Mouse (Mus musculus): ENCODE measurements around the gene Psen1. TPM values are rescaled to one million over a fixed set of nuclear protein-coding genes. Genes with fewer than 3 reads are reported as not detected.
A peak's percentile ranks its signal among the peaks of the same experiment; 100 is the strongest.

The Psen1 gene
- polyA plus RNA-seq (2014; fragmentation: Nextera tagmentation; extraction: Ambion mirVana) = 68.0 and 71.2 TPM in 2 replicates

GRCm38 (mm10) chr12:83687934-83688315 is at the start of gene Psen1:
TSS of gene Psen1 (plus strand) at chr12:83688152.
- Histone ChIP-seq H3K4me1 (ENCODE audit: control insufficient read depth, insufficient read depth, low read length) (peaks cover 4% of the 10 kb centered on the region), H3K27ac (replicated peaks; ENCODE audit: low read depth, low read length) (peak within 1 kb of the TSS; percentile 74; the same call in 1 of the 2 replicates), H3K9ac (ENCODE audit: low read length) (peak within 1 kb of the TSS; percentile 67), H3K27me3 (ENCODE audit: control insufficient read depth, insufficient read depth, low read length) (no peaks in the 10 kb centered on the region), H3K4me3 (ENCODE audit: low read depth, low read length) (peak within 1 kb of the TSS; percentile 61), H3K4me2 (ENCODE audit: low read depth, severe bottlenecking) (peak within 1 kb of the TSS; percentile 69), H3K9me3 (ENCODE audit: control insufficient read depth, low read length) (no peaks in the 10 kb centered on the region), H3K36me3 (ENCODE audit: control insufficient read depth, insufficient read depth, low read length) (no peaks in the 10 kb centered on the region; the same call in 1 of the 2 replicates)
- DNase-seq (ENCODE audit: low spot score) = peak; percentile 97
- peak; percentile 97 for ATAC-seq (ENCODE audit: insufficient number of reproducible peaks, low FRiP score, low TSS enrichment, low read depth)
- 0% methylated on average over 38 of the region's 38 CpGs for WGBS

- 99% methylated on average over 2 of the region's 2 CpGs for WGBS
- no peak overlapping the region for H3K27ac ChIP-seq (replicated peaks; ENCODE audit: low read depth, low read length)
- H3K27me3 ChIP-seq (ENCODE audit: control insufficient read depth, insufficient read depth, low read length) = no peaks in the 10 kb centered on the region
- H3K9me3 ChIP-seq (ENCODE audit: control insufficient read depth, low read length) = no peaks in the 10 kb centered on the region
- no peak overlapping the region for H3K9ac ChIP-seq (ENCODE audit: low read length)
- DNase-seq (ENCODE audit: low spot score) (no peak), ATAC-seq (ENCODE audit: insufficient number of reproducible peaks, low FRiP score, low TSS enrichment, low read depth) (no peak)
- peaks cover 16% of the 10 kb centered on the region for H3K36me3 ChIP-seq (ENCODE audit: control insufficient read depth, insufficient read depth, low read length)
- H3K4me2 ChIP-seq (ENCODE audit: low read depth, severe bottlenecking) = no peak overlapping the region
- no peaks in the 10 kb centered on the region for H3K4me1 ChIP-seq (ENCODE audit: control insufficient read depth, insufficient read depth, low read length)
- no peak overlapping the region for H3K4me3 ChIP-seq (ENCODE audit: low read depth, low read length)
Observed at GRCm38 (mm10) chr12:83641233-83641632, 46.7 kb upstream of the Psen1 start.

- Histone ChIP-seq H3K36me3 (ENCODE audit: control insufficient read depth, insufficient read depth, low read length) (peaks cover 13% of the 10 kb centered on the region), H3K27me3 (ENCODE audit: control insufficient read depth, insufficient read depth, low read length) (no peaks in the 10 kb centered on the region), H3K4me1 (ENCODE audit: control insufficient read depth, insufficient read depth, low read length) (no peaks in the 10 kb centered on the region), H3K4me3 (ENCODE audit: low read depth, low read length) (no peak overlapping the region), H3K4me2 (ENCODE audit: low read depth, severe bottlenecking) (no peak overlapping the region), H3K27ac (replicated peaks; ENCODE audit: low read depth, low read length) (no peak overlapping the region), H3K9me3 (ENCODE audit: control insufficient read depth, low read length) (no peaks in the 10 kb centered on the region), H3K9ac (ENCODE audit: low read length) (no peak overlapping the region)
- WGBS = 94% methylated on average over 1 of the region's 1 CpGs
- no peak for ATAC-seq (ENCODE audit: insufficient number of reproducible peaks, low FRiP score, low TSS enrichment, low read depth)
- no peak for DNase-seq (ENCODE audit: low spot score)
Observed at GRCm38 (mm10) chr12:83643116-83643515, 44.8 kb upstream of the Psen1 start.

- Histone ChIP-seq H3K9ac (ENCODE audit: low read length) (no peak overlapping the region), H3K9me3 (ENCODE audit: control insufficient read depth, low read length) (no peaks in the 10 kb centered on the region), H3K27me3 (ENCODE audit: control insufficient read depth, insufficient read depth, low read length) (no peaks in the 10 kb centered on the region), H3K4me3 (ENCODE audit: low read depth, low read length) (no peak overlapping the region), H3K36me3 (ENCODE audit: control insufficient read depth, insufficient read depth, low read length) (peaks cover 14% of the 10 kb centered on the region), H3K4me1 (ENCODE audit: control insufficient read depth, insufficient read depth, low read length) (no peaks in the 10 kb centered on the region), H3K27ac (replicated peaks; ENCODE audit: low read depth, low read length) (no peak overlapping the region), H3K4me2 (ENCODE audit: low read depth, severe bottlenecking) (no peak overlapping the region)
- ATAC-seq (ENCODE audit: insufficient number of reproducible peaks, low FRiP score, low TSS enrichment, low read depth) = no peak
- WGBS = 94% methylated on average over 3 of the region's 3 CpGs
- no peak for DNase-seq (ENCODE audit: low spot score)
Observed at GRCm38 (mm10) chr12:83650346-83650745, 37.6 kb upstream of the Psen1 start.

- H3K4me2 ChIP-seq (ENCODE audit: low read depth, severe bottlenecking) = no peak overlapping the region
- H3K4me1 ChIP-seq (ENCODE audit: control insufficient read depth, insufficient read depth, low read length) = no peaks in the 10 kb centered on the region
- DNase-seq (ENCODE audit: low spot score) (no peak), ATAC-seq (ENCODE audit: insufficient number of reproducible peaks, low FRiP score, low TSS enrichment, low read depth) (no peak)
- H3K9me3 ChIP-seq (ENCODE audit: control insufficient read depth, low read length) = no peaks in the 10 kb centered on the region
- H3K27ac ChIP-seq (replicated peaks; ENCODE audit: low read depth, low read length) = no peak overlapping the region
- no peak overlapping the region for H3K4me3 ChIP-seq (ENCODE audit: low read depth, low read length)
- peaks cover 13% of the 10 kb centered on the region; the same call in 1 of the 2 replicates for H3K36me3 ChIP-seq (ENCODE audit: control insufficient read depth, insufficient read depth, low read length)
- H3K27me3 ChIP-seq (ENCODE audit: control insufficient read depth, insufficient read depth, low read length) = no peaks in the 10 kb centered on the region
- H3K9ac ChIP-seq (ENCODE audit: low read length) = no peak overlapping the region
Observed at GRCm38 (mm10) chr12:83651414-83651813, 36.5 kb upstream of the Psen1 start.

GRCm38 (mm10) chr12:83685466-83685865 is 2.5 kb upstream of the Psen1 start:
- H3K4me3 ChIP-seq (ENCODE audit: low read depth, low read length) = no peak overlapping the region
- WGBS = 95% methylated on average over 1 of the region's 1 CpGs
- peaks cover 3% of the 10 kb centered on the region for H3K36me3 ChIP-seq (ENCODE audit: control insufficient read depth, insufficient read depth, low read length)
- H3K4me2 ChIP-seq (ENCODE audit: low read depth, severe bottlenecking) = no peak overlapping the region
- H3K4me1 ChIP-seq (ENCODE audit: control insufficient read depth, insufficient read depth, low read length) = peaks cover 4% of the 10 kb centered on the region
- no peak overlapping the region for H3K27ac ChIP-seq (replicated peaks; ENCODE audit: low read depth, low read length)
- no peak for DNase-seq (ENCODE audit: low spot score)
- no peak for ATAC-seq (ENCODE audit: insufficient number of reproducible peaks, low FRiP score, low TSS enrichment, low read depth)
- H3K27me3 ChIP-seq (ENCODE audit: control insufficient read depth, insufficient read depth, low read length) = no peaks in the 10 kb centered on the region
- no peak overlapping the region for H3K9ac ChIP-seq (ENCODE audit: low read length)
- H3K9me3 ChIP-seq (ENCODE audit: control insufficient read depth, low read length) = no peaks in the 10 kb centered on the region

- H3K27ac ChIP-seq (replicated peaks; ENCODE audit: low read depth, low read length) = no peak overlapping the region
- H3K36me3 ChIP-seq (ENCODE audit: control insufficient read depth, insufficient read depth, low read length) = peaks cover 3% of the 10 kb centered on the region
- H3K9ac ChIP-seq (ENCODE audit: low read length) = no peak overlapping the region
- no peaks in the 10 kb centered on the region for H3K27me3 ChIP-seq (ENCODE audit: control insufficient read depth, insufficient read depth, low read length)
- 92% methylated on average over 9 of the region's 9 CpGs for WGBS
- no peak overlapping the region for H3K4me3 ChIP-seq (ENCODE audit: low read depth, low read length)
- DNase-seq (ENCODE audit: low spot score) = no peak
- peaks cover 4% of the 10 kb centered on the region for H3K4me1 ChIP-seq (ENCODE audit: control insufficient read depth, insufficient read depth, low read length)
- H3K4me2 ChIP-seq (ENCODE audit: low read depth, severe bottlenecking) = no peak overlapping the region
- no peak for ATAC-seq (ENCODE audit: insufficient number of reproducible peaks, low FRiP score, low TSS enrichment, low read depth)
- H3K9me3 ChIP-seq (ENCODE audit: control insufficient read depth, low read length) = no peaks in the 10 kb centered on the region
Observed at GRCm38 (mm10) chr12:83686575-83687350, 1.2 kb upstream of the Psen1 start.

- Histone ChIP-seq H3K27ac (replicated peaks; ENCODE audit: low read depth, low read length) (peak overlapping the region; percentile 74; the same call in 1 of the 2 replicates), H3K9me3 (ENCODE audit: control insufficient read depth, low read length) (no peaks in the 10 kb centered on the region), H3K4me1 (ENCODE audit: control insufficient read depth, insufficient read depth, low read length) (peaks cover 4% of the 10 kb centered on the region), H3K4me3 (ENCODE audit: low read depth, low read length) (peak overlapping the region; percentile 61), H3K27me3 (ENCODE audit: control insufficient read depth, insufficient read depth, low read length) (no peaks in the 10 kb centered on the region), H3K36me3 (ENCODE audit: control insufficient read depth, insufficient read depth, low read length) (no peaks in the 10 kb centered on the region; the same call in 1 of the 2 replicates), H3K4me2 (ENCODE audit: low read depth, severe bottlenecking) (peak overlapping the region; percentile 69), H3K9ac (ENCODE audit: low read length) (peak overlapping the region; percentile 67)
- peak; percentile 85 for ATAC-seq (ENCODE audit: insufficient number of reproducible peaks, low FRiP score, low TSS enrichment, low read depth)
- no peak for DNase-seq (ENCODE audit: low spot score)
- WGBS = 1% methylated on average over 49 of the region's 49 CpGs
Observed at GRCm38 (mm10) chr12:83688316-83689086, 549 bp downstream of the Psen1 start.
